Mouse (Mus musculus): ENCODE measurements around the gene Rhbdd2.

- TF ChIP-seq POLR2A (IDR thresholded peaks at IDR 0.05; ENCODE audit: insufficient read depth, low read depth, low read length) (no peak), CTCF (IDR thresholded peaks at IDR 0.05) (no peak), EP300 (IDR thresholded peaks at IDR 0.05; ENCODE audit: insufficient read depth, low read depth, low read length) (no peak)
These were observed 9.3 kb upstream of the Rhbdd2 start for GRCm38 (mm10) chr5:135623006-135623563.
